Mouse (Mus musculus) layer of hippocampus, adult 11-12 months (tissue): ENCODE measurements at regions not wholly inside any gene's neighbourhood (a gene's known extent, or its start where the extent isn't known, plus 50 kb on each side); places are given as distances from the start of the nearest gene placed in this dataset.

ENCODE experiments used
- DNase-seq: peaks from one replicate; pipeline ENCODE4 v3.0.0; 2022; ENCODE audit warnings: low spot score

DNA sequence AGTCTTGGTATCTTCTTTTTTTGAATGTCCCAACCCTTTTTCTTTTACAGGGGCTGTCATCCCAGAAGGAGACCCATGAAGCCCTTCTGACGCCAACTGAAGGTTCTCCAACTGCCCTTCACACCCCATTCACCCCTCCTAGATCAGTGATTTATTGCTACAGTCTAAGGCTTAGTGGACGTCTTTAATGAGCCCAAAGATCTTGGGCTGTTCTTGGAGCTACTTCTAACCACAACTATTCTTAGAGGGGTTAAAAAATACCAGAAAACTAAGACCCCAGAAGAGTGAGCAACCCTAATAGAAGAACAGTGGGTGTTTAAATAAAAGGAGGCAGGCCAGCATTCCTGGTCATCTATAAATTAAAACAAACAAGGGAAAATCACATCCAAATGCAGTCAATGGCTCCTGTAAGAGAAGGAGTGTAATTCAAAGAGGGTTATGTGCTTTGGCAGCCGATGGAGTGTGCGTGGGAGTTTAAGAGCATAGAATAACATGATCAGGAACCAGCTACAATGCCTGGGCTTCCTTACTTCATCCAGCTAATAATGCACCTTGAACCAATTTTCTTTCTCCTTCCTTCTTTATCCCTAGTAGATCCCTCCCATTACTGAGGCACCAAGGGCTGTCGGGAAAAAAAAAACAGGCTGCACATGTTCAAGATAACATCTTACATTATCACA lies 113.3 kb downstream of the Qpct start:
- DNase-seq = no peak

DNA sequence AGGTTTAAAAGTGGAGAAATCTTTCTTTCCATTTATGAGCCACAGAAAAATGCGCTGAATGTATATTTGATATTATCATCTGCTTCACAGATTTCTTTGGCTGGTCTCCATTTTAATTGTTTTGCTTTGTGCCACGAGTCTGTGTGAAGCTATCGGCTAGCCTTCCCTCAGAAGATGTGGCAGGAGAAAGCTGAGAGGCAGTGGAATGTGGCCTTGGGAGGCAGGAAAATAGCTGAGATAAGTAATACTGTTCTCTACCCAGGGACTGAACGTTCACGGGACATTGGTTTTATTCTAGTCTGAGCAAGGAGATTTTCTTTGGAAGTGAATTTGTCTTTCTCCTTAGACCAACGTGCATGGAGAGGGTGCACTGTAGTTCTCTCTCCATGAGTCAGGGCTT lies 112.3 kb downstream of the Qpct start:
- DNase-seq = no peak

DNA sequence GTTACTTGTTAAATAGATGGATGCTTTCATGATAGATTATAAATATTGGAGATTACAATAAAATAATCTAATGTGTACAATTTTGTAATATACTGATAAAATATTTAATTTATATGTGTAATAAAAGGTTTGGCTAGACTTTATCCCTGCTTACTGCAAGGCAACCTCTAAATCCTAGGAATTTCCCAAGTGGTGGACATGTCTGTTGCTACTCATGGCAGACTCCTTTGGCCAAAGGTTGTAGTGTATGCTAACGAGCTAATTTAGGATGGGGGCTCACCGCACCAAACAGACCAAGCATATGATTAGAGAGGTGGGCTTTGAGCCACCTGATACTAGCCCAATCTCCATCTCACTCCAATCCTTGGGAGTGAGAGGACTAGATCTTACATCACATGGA lies 102.4 kb downstream of the Qpct start:
- no peak for DNase-seq

DNA sequence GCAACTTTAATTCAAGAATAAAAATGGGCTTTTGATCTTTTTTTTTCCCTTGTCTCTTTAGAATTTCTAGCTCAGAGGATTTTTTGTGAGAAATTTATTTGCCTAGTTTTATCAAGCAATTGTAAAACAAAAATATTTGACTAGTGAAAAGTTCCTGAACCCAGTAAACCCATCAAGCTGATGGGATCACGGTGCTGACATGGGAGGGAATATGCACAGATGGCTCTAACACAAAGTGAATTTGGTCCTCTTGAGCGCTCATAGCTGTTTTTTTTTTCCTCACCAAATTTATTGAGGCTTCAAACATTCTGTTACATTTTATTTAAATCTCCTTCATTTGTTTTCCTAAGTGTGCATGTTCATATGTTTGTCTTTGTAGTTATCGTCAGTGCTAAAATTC lies 101.1 kb downstream of the Qpct start:
- no peak for DNase-seq

DNA sequence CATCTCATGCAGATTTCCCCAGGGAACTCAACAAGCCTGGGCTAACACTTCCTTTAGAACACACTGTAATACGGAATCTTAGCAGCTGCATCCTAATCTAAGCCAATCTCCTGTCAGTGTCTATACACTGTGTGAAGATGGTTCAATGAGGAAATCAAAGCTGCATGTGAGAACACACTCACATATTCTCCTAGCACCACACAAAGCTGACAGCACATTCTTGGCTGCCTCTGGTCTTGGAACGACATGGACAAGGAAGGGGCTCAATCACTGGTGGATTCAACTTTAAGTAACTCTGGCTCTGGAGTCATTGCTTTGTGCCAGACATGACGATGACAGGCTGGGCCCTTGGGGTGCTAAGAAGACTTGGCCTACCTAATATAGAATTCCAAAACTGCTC lies 96.2 kb downstream of the Qpct start:
- DNase-seq = no peak

DNA sequence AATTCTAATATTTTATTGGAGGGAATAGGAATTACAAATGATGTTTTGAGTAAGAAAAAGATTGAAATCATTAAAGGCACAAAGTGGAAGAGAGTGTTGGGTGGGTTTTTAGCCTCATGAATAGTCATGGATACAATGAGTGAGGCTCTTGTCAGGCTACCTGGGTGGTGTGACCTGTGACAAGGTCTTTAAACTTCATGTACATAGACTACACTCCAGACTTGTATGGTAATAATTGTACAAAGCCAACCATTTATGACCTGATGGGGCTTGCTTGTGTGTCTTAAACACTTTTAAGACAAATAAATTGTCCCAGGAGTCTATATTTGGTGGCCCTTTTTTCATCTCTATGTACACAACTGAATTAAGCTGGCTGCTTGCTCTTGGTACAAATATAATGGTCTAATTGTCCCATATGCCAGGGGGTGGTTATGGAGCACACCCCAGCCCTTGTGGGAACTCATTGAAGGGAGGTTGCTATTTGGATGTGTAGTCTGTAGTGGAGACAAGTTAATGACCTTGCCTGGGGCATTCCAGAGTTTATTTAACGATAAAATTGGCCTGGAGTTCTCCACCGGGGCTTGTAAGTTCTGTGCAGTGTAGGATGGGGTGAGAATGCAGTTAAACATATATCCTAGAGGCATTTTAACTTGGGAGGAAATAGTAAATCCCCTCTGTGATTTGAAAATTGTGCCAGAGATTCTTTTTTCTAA lies 93.4 kb downstream of the Qpct start:
- no peak for DNase-seq

GRCm38 (mm10) chr17:79143031-79143430 lies 91.3 kb downstream of the Qpct start:
- no peak for DNase-seq
